Mouse (Mus musculus) megakaryocyte-erythroid progenitor cell, adult 5-6 weeks (primary cell): ENCODE results near the gene Clybl. TPM values are rescaled to one million over a fixed set of nuclear protein-coding genes. Genes with fewer than 3 reads are reported as not detected.

Source experiments
- ATAC-seq: replicated peaks from 2 replicates; pipeline ENCODE4 v1.8.0; 2016; ENCODE audit warnings: mild to moderate bottlenecking, inconsistent platforms; ENCODE audit not compliant: severe bottlenecking, poor library complexity, low FRiP score, low TSS enrichment
- total RNA-seq, 2 experiments: library from RNA; stranded (forward) in 1 of 2; stranded (reverse) in 1 of 2; fragments of 200-1000, 215-1000 nt in 1 of 2; fragments of >200 nt in 1 of 2; fragmentation: Nextera tagmentation in 1 of 2; gene quantifications; 2 replicates each; pipeline ENCODE4 v1.2.3; 2014 to 2017

Gene Clybl
- total RNA-seq, 2 experiments from 2014 or later = 47.9 to 56.6 TPM

- no peak for ATAC-seq
These were observed 49.6 kb downstream of the Clybl start for GRCm38 (mm10) chr14:122231073-122231472.

GRCm38 (mm10) chr14:122233212-122233714 is 51.8 kb downstream of the Clybl start:
- ATAC-seq = no peak

GRCm38 (mm10) chr14:122243874-122244273 is 62.4 kb downstream of the Clybl start:
- ATAC-seq = peak; percentile 40; the same call in 1 of the 2 replicates

- ATAC-seq = no peak
These were observed 65.7 kb downstream of the Clybl start for GRCm38 (mm10) chr14:122246919-122247859.

- ATAC-seq = peak; percentile 82
These were observed 67.6 kb downstream of the Clybl start for GRCm38 (mm10) chr14:122249123-122249522.

GRCm38 (mm10) chr14:122251346-122251745 is 69.8 kb downstream of the Clybl start:
- ATAC-seq = no peak

GRCm38 (mm10) chr14:122255562-122256260 is 74.2 kb downstream of the Clybl start:
- ATAC-seq = 0 out of 2 replicates have a peak, but pooled peaks have one; percentile 7

- ATAC-seq = no peak
These were observed 74.7 kb downstream of the Clybl start for GRCm38 (mm10) chr14:122256261-122256634.

- ATAC-seq = no peak
These were observed 76.8 kb downstream of the Clybl start for GRCm38 (mm10) chr14:122258297-122258696.

GRCm38 (mm10) chr14:122261250-122261649 is 79.7 kb downstream of the Clybl start:
- ATAC-seq = no peak

- ATAC-seq = no peak
These were observed 81.6 kb downstream of the Clybl start for GRCm38 (mm10) chr14:122262851-122263659.

GRCm38 (mm10) chr14:122265214-122265613 is 83.7 kb downstream of the Clybl start:
- ATAC-seq = no peak

- no peak for ATAC-seq
These were observed 86.1 kb downstream of the Clybl start for GRCm38 (mm10) chr14:122267590-122267989.

- ATAC-seq = no peak
These were observed 89.7 kb downstream of the Clybl start for GRCm38 (mm10) chr14:122271104-122271746.

- ATAC-seq = no peak
These were observed 95.6 kb downstream of the Clybl start for GRCm38 (mm10) chr14:122277142-122277541.

- ATAC-seq = no peak
These were observed 98.2 kb downstream of the Clybl start for GRCm38 (mm10) chr14:122279462-122280308.

- no peak for ATAC-seq
These were observed 99.0 kb downstream of the Clybl start for GRCm38 (mm10) chr14:122280309-122281071.
